Mouse (Mus musculus) liver, postnatal 0 days (tissue): ENCODE data around the gene Plekha1. TPM values are rescaled to one million over a fixed set of nuclear protein-coding genes. Genes with fewer than 3 reads are reported as not detected.

Source experiments
- ATAC-seq: fragments of 200-750 bp; cut with Nextera tagmentation; 2 replicates; pipeline ENCODE4 v1.8.0; 2017; ENCODE audit warnings: mild to moderate bottlenecking, moderate library complexity
- DNase-seq: peaks from one replicate; pipeline ENCODE4 v3.0.0-alpha.2; 2016
- H3K27ac ChIP-seq: fragments of 300-500 bp; sonication (generic); 2 replicates; pipeline ENCODE4 v1.5.1; 2014; ENCODE audit warnings: antibody characterized with exemption, moderate library complexity, mild to moderate bottlenecking, low read depth
- H3K27me3 ChIP-seq: fragments of 300-500 bp; sonication (generic); 2 replicates; pipeline ENCODE4 v1.6.1; 2014; ENCODE audit warnings: low read length, control low read depth, mixed read lengths; ENCODE audit not compliant: insufficient read depth
- H3K36me3 ChIP-seq: fragments of 300-500 bp; sonication (generic); replicated peaks from 2 replicates; pipeline ENCODE4 v1.6.1; 2014; ENCODE audit warnings: mild to moderate bottlenecking, control low read depth, low read length, moderate library complexity, mixed read lengths; ENCODE audit not compliant: insufficient read depth
- H3K4me1 ChIP-seq: fragments of 300-500 bp; sonication (generic); 2 replicates; pipeline ENCODE4 v1.6.1; 2014; ENCODE audit warnings: antibody characterized with exemption, mild to moderate bottlenecking, control low read depth; ENCODE audit not compliant: insufficient read depth
- H3K4me2 ChIP-seq: fragments of 300-500 bp; sonication (generic); 2 replicates; pipeline ENCODE4 v1.6.1; 2014; ENCODE audit warnings: low read depth, mild to moderate bottlenecking, low read length, moderate library complexity, mixed read lengths
- H3K4me3 ChIP-seq: fragments of 300-500 bp; sonication (generic); 2 replicates; pipeline ENCODE4 v1.5.1; 2014; ENCODE audit warnings: low read depth, low read length
- H3K9ac ChIP-seq: fragments of 300-500 bp; sonication (generic); replicated peaks from 2 replicates; pipeline ENCODE4 v1.6.1; 2014; ENCODE audit warnings: mild to moderate bottlenecking, moderate library complexity
- H3K9me3 ChIP-seq: fragments of 300-500 bp; sonication (generic); 2 replicates; pipeline ENCODE4 v1.6.1; 2016; ENCODE audit warnings: mild to moderate bottlenecking, control low read depth, low read length, mixed read lengths
- CTCF ChIP-seq: sonication (generic); IDR thresholded peaks from 2 replicates; pipeline ENCODE4 v1.5.1; 2016; ENCODE audit warnings: antibody characterized with exemption, low read depth
- EP300 ChIP-seq: IDR thresholded peaks from 2 replicates; pipeline ENCODE4 v1.6.1; 2016; ENCODE audit warnings: antibody characterized with exemption, low read depth, mild to moderate bottlenecking
- WGBS: fragments of 180-500 bp; shearing (Covaris S2); extraction: QIAGEN DNeasy Blood & Tissue Kit; methylation state at CpG from one replicate; pipeline ENCODE4 v1.1.7; 2014; ENCODE audit not compliant: insufficient replicate concordance; 5-methylcytosine and 5-hydroxymethylcytosine counted together
- microRNA-seq: library from miRNA; unstranded; fragments of <30 nt; microRNA quantifications from one replicate; pipeline ENCODE4, GENCODE M21; 2016
- polyA plus RNA-seq: library from polyadenylated mRNA; unstranded; fragments of >200 nt; fragmentation: Nextera tagmentation; extraction: Ambion mirVana; gene quantifications from 2 replicates; pipeline ENCODE4 v1.2.1, GENCODE M21; 2015

The Plekha1 gene
- polyA plus RNA-seq, 1 experiment from 2014 or later = 15.8 TPM

- H3K9me3 ChIP-seq = no peaks in the 10 kb centered on the region
- 81% methylated on average over 5 of the region's 5 CpGs for WGBS
- H3K4me1 ChIP-seq = no peaks in the 10 kb centered on the region
- no peak overlapping the region for H3K4me2 ChIP-seq
- H3K27me3 ChIP-seq = no peaks in the 10 kb centered on the region
- DNase-seq (no peak), ATAC-seq (no peak)
- no peaks in the 10 kb centered on the region for H3K36me3 ChIP-seq
- no peak overlapping the region for H3K9ac ChIP-seq
- no peak overlapping the region for H3K4me3 ChIP-seq
- no peak overlapping the region for H3K27ac ChIP-seq
- TF ChIP-seq CTCF (no peak), EP300 (no peak)
Measured at GRCm38 (mm10) chr7:130951004-130951403, 85.4 kb downstream of the Plekha1 start.

GRCm38 (mm10) chr7:130953376-130953775 lies 87.8 kb downstream of the Plekha1 start:
- H3K27ac ChIP-seq = no peak overlapping the region
- TF ChIP-seq EP300 (no peak), CTCF (no peak)
- no peaks in the 10 kb centered on the region for H3K27me3 ChIP-seq
- no peak overlapping the region for H3K4me3 ChIP-seq
- ATAC-seq (no peak), DNase-seq (no peak)
- H3K4me2 ChIP-seq = no peak overlapping the region
- no peak overlapping the region for H3K9ac ChIP-seq
- no peaks in the 10 kb centered on the region for H3K4me1 ChIP-seq
- WGBS = 74% methylated on average over 10 of the region's 10 CpGs
- no peaks in the 10 kb centered on the region for H3K9me3 ChIP-seq
- no peaks in the 10 kb centered on the region for H3K36me3 ChIP-seq

GRCm38 (mm10) chr7:130954177-130954601 lies 88.6 kb downstream of the Plekha1 start:
- no peak overlapping the region for H3K4me3 ChIP-seq
- H3K4me1 ChIP-seq = no peaks in the 10 kb centered on the region
- no peaks in the 10 kb centered on the region for H3K27me3 ChIP-seq
- no peak overlapping the region for H3K9ac ChIP-seq
- no peak for TF ChIP-seq EP300
- no peak for TF ChIP-seq CTCF
- ATAC-seq (no peak), DNase-seq (no peak)
- no peaks in the 10 kb centered on the region for H3K9me3 ChIP-seq
- no peak overlapping the region for H3K4me2 ChIP-seq
- H3K36me3 ChIP-seq = no peaks in the 10 kb centered on the region
- no peak overlapping the region for H3K27ac ChIP-seq
- WGBS = 82% methylated on average over 10 of the region's 10 CpGs

- ATAC-seq (no peak), DNase-seq (no peak)
- Histone ChIP-seq H3K4me3 (no peak overlapping the region), H3K4me2 (no peak overlapping the region), H3K4me1 (no peaks in the 10 kb centered on the region), H3K9me3 (no peaks in the 10 kb centered on the region), H3K9ac (no peak overlapping the region), H3K27ac (no peak overlapping the region), H3K27me3 (no peaks in the 10 kb centered on the region), H3K36me3 (no peaks in the 10 kb centered on the region)
- TF ChIP-seq CTCF (no peak), EP300 (no peak)
- WGBS = 79% methylated on average over 7 of the region's 7 CpGs
Measured at GRCm38 (mm10) chr7:130958551-130958950, 93.0 kb downstream of the Plekha1 start.

GRCm38 (mm10) chr7:130959868-130960267 lies 94.3 kb downstream of the Plekha1 start:
- no peaks in the 10 kb centered on the region for H3K27me3 ChIP-seq
- H3K36me3 ChIP-seq = no peaks in the 10 kb centered on the region
- no peak for DNase-seq
- no peak overlapping the region for H3K9ac ChIP-seq
- ATAC-seq = no peak
- WGBS = 29% methylated on average over 7 of the region's 7 CpGs
- no peak overlapping the region for H3K4me3 ChIP-seq
- H3K4me2 ChIP-seq = no peak overlapping the region
- H3K27ac ChIP-seq = no peak overlapping the region
- no peaks in the 10 kb centered on the region for H3K9me3 ChIP-seq
- TF ChIP-seq CTCF (no peak), EP300 (no peak)
- no peaks in the 10 kb centered on the region for H3K4me1 ChIP-seq

GRCm38 (mm10) chr7:130961429-130961828 lies 95.9 kb downstream of the Plekha1 start:
- no peak overlapping the region for H3K9ac ChIP-seq
- 83% methylated on average over 6 of the region's 6 CpGs for WGBS
- H3K27me3 ChIP-seq = no peaks in the 10 kb centered on the region
- ATAC-seq (no peak), DNase-seq (no peak)
- no peak for TF ChIP-seq CTCF
- TF ChIP-seq EP300 = no peak
- no peaks in the 10 kb centered on the region for H3K9me3 ChIP-seq
- H3K27ac ChIP-seq = no peak overlapping the region
- no peaks in the 10 kb centered on the region for H3K36me3 ChIP-seq
- no peaks in the 10 kb centered on the region for H3K4me1 ChIP-seq
- no peak overlapping the region for H3K4me3 ChIP-seq
- H3K4me2 ChIP-seq = no peak overlapping the region

Small RNA genes lying within 50 kb of the gene (microRNA-seq; reads per million reads assigned to microRNA genes)
- gene Mir7061 = 2.0 reads per million

Other genes with a start within 250 kb of the Plekha1 start
- 0.38 and 0.52 TPM in 2 replicates for gene Btbd16, start 91.7 kb upstream of the Plekha1 start, polyA plus RNA-seq
- 0.61 and 0.83 TPM in 2 replicates for gene Htra1, start 70.4 kb downstream of the Plekha1 start, polyA plus RNA-seq
- gene Dmbt1, start 166.3 kb downstream of the Plekha1 start, polyA plus RNA-seq = 0.27 and 1.2 TPM in 2 replicates